Mouse (Mus musculus) stomach, postnatal 0 days (tissue): ENCODE data around the gene Nfe2l1.

Experiments
- CTCF ChIP-seq: IDR thresholded peaks from 2 replicates; pipeline ENCODE4 v1.5.1; 2016; ENCODE audit warnings: antibody characterized with exemption, low read depth, mild to moderate bottlenecking, moderate library complexity
- EP300 ChIP-seq: optimal IDR thresholded peaks from 2 replicates; pipeline ENCODE3; 2016; ENCODE audit warnings: antibody characterized with exemption

DNA sequence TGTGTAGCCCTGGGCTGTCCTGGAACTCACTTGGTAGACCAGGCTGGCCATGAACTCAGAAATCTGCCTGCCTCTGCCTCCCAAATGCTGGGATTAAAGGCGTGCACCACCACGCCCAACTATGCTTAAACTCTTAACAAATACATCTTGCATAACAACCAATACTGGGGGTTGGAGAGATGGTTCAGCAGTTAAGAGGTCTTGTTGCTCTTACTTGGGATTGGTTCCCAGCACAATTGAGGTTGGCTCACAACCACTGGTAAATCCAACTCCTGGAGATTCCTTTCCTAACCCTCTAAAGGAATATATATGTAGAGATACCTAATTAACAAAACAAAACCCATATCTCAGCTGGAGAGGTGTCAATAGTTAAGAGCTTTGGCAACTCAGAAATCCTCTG lies 33.7 kb downstream of the Nfe2l1 start:
- TF ChIP-seq CTCF (no peak), EP300 (no peak)
